12 mouse cellular contexts compared by ENCODE assay signal in genomic region chr8:57319092-57319980, GRCm38 (mm10). TPM values are rescaled to one million over a fixed set of nuclear protein-coding genes. Genes with fewer than 3 reads are reported as not detected.
DNase-seq lines count a peak whose midpoint lies in the region; ATAC-seq lines count a peak whose summit lies in the region.
"Had no signal": no experiment of that assay in that cellular context is flagged by ENCODE, and none has a peak within 500 bp of the region (broad histone marks: within the 10 kb centered on the region; RNA-seq: fewer than 3 reads in every experiment).

No protein-coding gene starts in this region.

- H3K27ac ChIP-seq in heart, embryonic 13.5 days (replicated peaks), result peak overlapping the region; percentile 99
- 0 out of 2 replicates have a peak overlapping the region, but pooled peaks have one; percentile 41 for H3K27ac ChIP-seq in embryonic facial prominence, embryonic 11.5 days (replicated peaks; ENCODE audit: low read depth, low read length)
- peak overlapping the region; percentile 42; the same call in 1 of the 2 replicates for H3K27ac ChIP-seq in intestine, embryonic 16.5 days (ENCODE audit: low read length)
- H3K27ac ChIP-seq in neural tube, embryonic 11.5 days (ENCODE audit: low read depth, low read length), result no peak overlapping the region
- H3K27ac ChIP-seq: hindbrain, postnatal 0 days had no signal

- peak overlapping the region; percentile 92 for H3K4me2 ChIP-seq in heart, embryonic 13.5 days
- H3K4me2 ChIP-seq in embryonic facial prominence, embryonic 11.5 days (ENCODE audit: low read depth, low read length), result peak overlapping the region; percentile 13
- H3K4me2 ChIP-seq in intestine, embryonic 16.5 days (ENCODE audit: low read depth, low read length), result peak overlapping the region; percentile 69
- no peak overlapping the region for H3K4me2 ChIP-seq in neural tube, embryonic 11.5 days (ENCODE audit: low read depth)

- H3K9me3 ChIP-seq in heart, embryonic 13.5 days, result no peaks in the 10 kb centered on the region
- no peaks in the 10 kb centered on the region for H3K9me3 ChIP-seq in embryonic facial prominence, embryonic 11.5 days (replicated peaks; ENCODE audit: control insufficient read depth, low read length)
- H3K9me3 ChIP-seq in intestine, embryonic 16.5 days (ENCODE audit: control insufficient read depth, low read length), result no peaks in the 10 kb centered on the region
- H3K9me3 ChIP-seq in neural tube, embryonic 11.5 days (ENCODE audit: control insufficient read depth, low read length), result no peaks in the 10 kb centered on the region

- 2% methylated on average over 17 of the region's 17 CpGs for WGBS in heart, embryonic 13.5 days
- under 1% methylated on average over 17 of the region's 17 CpGs for WGBS in embryonic facial prominence, embryonic 11.5 days
- 12% methylated on average over 17 of the region's 17 CpGs for WGBS in intestine, embryonic 16.5 days
- under 1% methylated on average over 17 of the region's 17 CpGs for WGBS in neural tube, embryonic 11.5 days

- ATAC-seq in heart, embryonic 13.5 days (ENCODE audit: extremely low read depth, insufficient number of reproducible peaks, low FRiP score, low TSS enrichment), result no peak
- no peak for ATAC-seq in embryonic facial prominence, embryonic 11.5 days (replicated peaks; ENCODE audit: insufficient number of reproducible peaks, low FRiP score, low TSS enrichment, low read depth)
- ATAC-seq in intestine, embryonic 16.5 days, result no peak
- ATAC-seq in neural tube, embryonic 11.5 days (ENCODE audit: insufficient read depth, low FRiP score, low TSS enrichment), result no peak
- ATAC-seq: hindbrain, postnatal 0 days had no signal

- peaks cover 28% of the 10 kb centered on the region for H3K4me1 ChIP-seq in heart, embryonic 13.5 days
- no peaks in the 10 kb centered on the region; the same call in 1 of the 2 replicates for H3K4me1 ChIP-seq in embryonic facial prominence, embryonic 11.5 days (ENCODE audit: control insufficient read depth, insufficient read depth, low read length)
- H3K4me1 ChIP-seq in intestine, embryonic 16.5 days (ENCODE audit: control insufficient read depth, insufficient read depth, low read length), result no peaks in the 10 kb centered on the region
- peaks cover 9% of the 10 kb centered on the region; the same call in 1 of the 2 replicates for H3K4me1 ChIP-seq in neural tube, embryonic 11.5 days (ENCODE audit: control insufficient read depth, insufficient read depth, low read length)

- peak overlapping the region; percentile 100 for H3K9ac ChIP-seq in heart, embryonic 13.5 days
- H3K9ac ChIP-seq in embryonic facial prominence, embryonic 11.5 days (replicated peaks; ENCODE audit: low read length), result peak overlapping the region; percentile 53
- peak overlapping the region; percentile 32 for H3K9ac ChIP-seq in intestine, embryonic 16.5 days (ENCODE audit: low read depth, low read length)
- H3K9ac ChIP-seq in neural tube, embryonic 11.5 days (ENCODE audit: low read length), result no peak overlapping the region

- H3K27me3 ChIP-seq in heart, embryonic 13.5 days (replicated peaks), result no peaks in the 10 kb centered on the region
- H3K27me3 ChIP-seq in embryonic facial prominence, embryonic 11.5 days (ENCODE audit: control insufficient read depth, insufficient read depth, low read length), result peaks cover 61% of the 10 kb centered on the region
- H3K27me3 ChIP-seq in intestine, embryonic 16.5 days (replicated peaks; ENCODE audit: control insufficient read depth, insufficient read depth, low read length), result peaks cover 44% of the 10 kb centered on the region
- peaks cover 99% of the 10 kb centered on the region for H3K27me3 ChIP-seq in neural tube, embryonic 11.5 days (ENCODE audit: control insufficient read depth, insufficient read depth, low read length)

- peak overlapping the region; percentile 95 for H3K4me3 ChIP-seq in heart, embryonic 13.5 days
- H3K4me3 ChIP-seq in embryonic facial prominence, embryonic 11.5 days (ENCODE audit: low read depth, low read length), result peak overlapping the region; percentile 51
- peak overlapping the region; percentile 67 for H3K4me3 ChIP-seq in intestine, embryonic 16.5 days (ENCODE audit: low read length)
- H3K4me3 ChIP-seq in neural tube, embryonic 11.5 days (ENCODE audit: low read depth, low read length), result no peak overlapping the region

- no peak for DNase-seq in heart, postnatal 4 days
- DNase-seq in embryonic facial prominence, embryonic 11.5 days (ENCODE audit: low spot score), result peak; percentile 1
- peak; percentile 59 for DNase-seq in neural tube, embryonic 11.5 days (ENCODE audit: low spot score)
- no peak for DNase-seq in cerebellum, adult 9-11 months
- no peak for DNase-seq in thymus, postnatal 14 days
- DNase-seq in spleen, adult 12 weeks (ENCODE audit: low spot score), result no peak
- DNase-seq: cerebellum, postnatal 36 days; lung, adult 18-20 months had no signal

- peaks cover 13% of the 10 kb centered on the region for H3K36me3 ChIP-seq in heart, embryonic 13.5 days
- no peaks in the 10 kb centered on the region for H3K36me3 ChIP-seq in embryonic facial prominence, embryonic 11.5 days (replicated peaks; ENCODE audit: control insufficient read depth, insufficient read depth, low read depth, low read length)
- H3K36me3 ChIP-seq in intestine, embryonic 16.5 days (ENCODE audit: control insufficient read depth, insufficient read depth, low read length), result no peaks in the 10 kb centered on the region
- no peaks in the 10 kb centered on the region for H3K36me3 ChIP-seq in neural tube, embryonic 11.5 days (ENCODE audit: control insufficient read depth, insufficient read depth, low read length)

RNA-seq across cellular contexts. Expression of gene Hand2, which starts 1.4 kb away (rescaled TPM):
- polyA plus RNA-seq in heart, embryonic 13.5 days (2015; fragmentation: Nextera tagmentation; extraction: Ambion mirVana), result 11.6 and 12.0 TPM in 2 replicates
- 10 to 100 TPM; 62.1 to 69.6 TPM for total RNA-seq in heart, postnatal 4 days (2021)
- 8.3 and 8.7 TPM in 2 replicates for polyA plus RNA-seq in embryonic facial prominence, embryonic 11.5 days (2014; fragmentation: Nextera tagmentation; extraction: Ambion mirVana)
- polyA plus RNA-seq in intestine, embryonic 16.5 days (2015; fragmentation: Nextera tagmentation; extraction: Ambion mirVana), result 4.1 and 5.1 TPM in 2 replicates
- 0.20 TPM in 1 of 2 replicates, not detected in the other for polyA plus RNA-seq in neural tube, embryonic 11.5 days (2014; fragmentation: Nextera tagmentation; extraction: Ambion mirVana)
- total RNA-seq: hindbrain, postnatal 0 days; layer of hippocampus, adult 18-20 months had no signal
- polyA plus RNA-seq: hindbrain, postnatal 0 days had no signal

Comparison
In these comparisons a context has a peak if more than half of its experiments do, and no peak if none do; other contexts are left out.
1. DNase-seq: peak in embryonic facial prominence, embryonic 11.5 days (single experiment) and neural tube, embryonic 11.5 days (single experiment); none in heart, postnatal 4 days (single experiment), cerebellum, adult 9-11 months (single experiment), thymus, postnatal 14 days (single experiment) and spleen, adult 12 weeks (single experiment).